Mouse (Mus musculus) 3134 (cell line): ENCODE data around the gene Asb9.

ENCODE experiments used
- DNase-seq: peaks from one replicate; pipeline ENCODE4 v3.0.0-alpha.2; 2011; ENCODE audit warnings: low spot score; ENCODE audit not compliant: insufficient read length; ENCODE audit errors: extremely low read depth

Gene Asb9

DNA sequence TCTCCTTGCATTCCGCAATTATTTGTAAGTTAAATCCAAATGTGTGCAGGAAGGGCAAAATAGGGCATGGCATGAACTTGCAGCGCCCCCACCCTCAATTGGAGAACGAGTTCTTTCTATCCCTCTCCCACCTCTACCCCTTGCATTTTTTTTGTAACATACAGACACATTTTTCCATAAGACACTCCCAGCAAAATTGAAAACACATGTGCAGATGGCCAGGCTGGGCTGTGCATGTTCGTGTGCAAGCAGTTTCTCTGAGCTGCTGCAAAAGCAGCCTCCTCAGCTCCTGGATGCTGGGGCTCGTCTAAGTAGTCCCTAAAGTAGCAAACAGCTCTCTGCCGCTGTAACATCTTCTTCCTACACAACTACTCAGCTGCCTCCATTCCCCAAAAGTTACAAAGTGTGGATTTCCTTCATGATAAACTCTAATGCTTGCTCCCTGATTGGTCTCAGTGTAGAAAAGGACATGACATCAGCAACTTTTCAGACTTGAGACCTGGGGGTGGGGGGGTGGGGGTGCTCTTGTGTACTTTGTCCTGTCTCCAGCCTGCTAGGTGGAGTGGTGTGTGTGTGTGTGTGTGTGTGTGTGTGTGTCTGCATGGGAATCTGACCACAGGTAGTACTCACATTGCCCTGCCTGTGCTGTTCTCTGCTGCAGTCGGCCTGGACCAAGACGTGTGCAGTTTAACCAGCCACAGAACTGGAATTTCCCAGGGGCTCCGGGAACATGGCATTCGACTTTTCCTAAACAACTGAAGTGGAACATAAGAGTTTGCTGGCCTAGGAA lies at the start of gene Asb9:
Gene Asb9 (plus strand): TSS at position 619 of the 790 bp plus-strand sequence.
- no peak for DNase-seq

DNA sequence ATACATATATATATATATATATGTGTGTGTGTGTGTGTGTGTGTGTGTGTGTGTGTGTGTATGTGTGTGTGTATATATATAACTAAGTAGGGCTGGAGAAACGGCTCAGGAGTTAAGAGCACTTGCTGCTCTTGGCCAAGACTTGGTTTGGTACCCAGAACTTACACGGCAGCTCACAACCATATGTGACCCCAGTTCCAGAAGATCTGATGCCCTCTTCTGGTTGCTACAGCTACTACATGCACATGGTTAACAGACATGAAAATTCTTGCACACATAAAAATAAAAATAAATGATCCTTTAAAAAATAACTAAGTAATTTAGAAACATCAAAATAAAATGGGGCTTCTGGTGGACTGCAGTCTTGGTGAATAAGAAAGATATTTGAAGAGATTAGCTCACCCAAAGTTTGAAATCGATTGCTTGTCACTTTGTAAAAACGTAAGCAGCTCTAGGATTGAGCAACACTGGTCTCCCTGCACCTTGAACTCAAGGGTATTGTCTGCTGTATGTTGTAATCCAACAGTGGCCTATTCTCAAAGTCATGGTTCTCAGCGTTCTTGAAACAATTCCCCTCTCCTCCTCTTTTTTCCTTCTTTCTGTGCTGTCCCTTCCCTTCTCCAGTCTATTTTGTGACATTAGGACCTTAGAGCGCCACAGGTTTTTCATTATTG lies 46.8 kb upstream of the Asb9 start:
- DNase-seq, result no peak

DNA sequence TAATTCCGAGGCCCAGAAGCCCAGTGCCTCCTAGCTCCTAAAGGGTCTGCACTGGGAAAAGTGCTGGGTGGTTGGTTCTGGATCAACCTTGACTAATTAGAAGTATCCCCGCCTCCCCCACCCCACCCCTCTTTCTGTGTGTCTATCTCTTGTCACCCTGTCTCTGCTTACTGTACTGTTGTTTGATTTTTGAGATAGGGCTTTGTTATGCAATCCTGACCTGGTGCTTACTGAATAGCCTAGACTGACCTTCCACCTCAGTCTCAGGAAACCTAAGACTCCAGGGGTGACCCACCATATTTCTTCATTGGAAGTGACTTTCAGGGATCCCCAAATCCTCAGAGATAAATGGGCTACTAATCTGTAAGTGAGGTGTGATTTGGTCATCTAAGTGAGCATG lies 3.9 kb upstream of the Asb9 start:
- DNase-seq, result no peak

DNA sequence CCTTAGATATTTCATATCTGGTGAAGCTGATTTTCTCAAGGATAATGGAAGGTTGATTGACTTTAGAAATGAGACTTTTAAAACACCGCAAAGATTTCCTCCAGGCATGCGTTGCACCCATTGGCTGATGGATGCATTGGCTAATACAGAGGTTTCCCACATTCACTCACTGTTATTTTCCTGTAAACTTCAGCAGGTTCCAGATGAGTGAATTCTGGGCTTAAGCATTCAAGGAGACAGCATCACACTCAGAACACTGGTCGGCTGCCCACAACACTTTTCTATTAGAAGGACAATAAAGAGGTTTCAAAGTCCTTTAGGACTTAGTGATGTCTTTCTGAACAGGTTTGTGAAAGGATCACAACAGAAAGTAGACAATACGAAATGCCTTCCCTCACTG lies 941 bp downstream of the Asb9 start:
- no peak for DNase-seq

DNA sequence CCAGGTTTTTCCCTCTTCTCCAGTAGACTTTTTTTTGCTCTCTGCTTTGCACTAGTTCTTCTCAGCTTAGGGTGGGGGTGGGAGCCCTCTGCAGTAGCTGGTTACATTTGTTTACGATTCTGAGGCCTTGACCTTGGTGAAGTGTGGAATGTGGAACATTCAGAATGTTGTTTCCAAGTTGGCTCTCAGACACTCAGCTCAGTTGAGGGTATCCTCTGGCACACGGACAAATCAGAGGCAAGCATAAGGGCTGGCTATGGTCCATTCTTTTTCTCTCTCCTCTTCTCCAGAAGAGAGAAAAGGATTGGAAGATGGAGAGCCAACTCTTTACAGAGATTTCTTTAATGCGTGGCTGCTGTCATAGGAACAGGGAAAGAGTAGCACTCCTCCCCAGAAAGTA lies 2.6 kb downstream of the Asb9 start:
- no peak for DNase-seq

DNA sequence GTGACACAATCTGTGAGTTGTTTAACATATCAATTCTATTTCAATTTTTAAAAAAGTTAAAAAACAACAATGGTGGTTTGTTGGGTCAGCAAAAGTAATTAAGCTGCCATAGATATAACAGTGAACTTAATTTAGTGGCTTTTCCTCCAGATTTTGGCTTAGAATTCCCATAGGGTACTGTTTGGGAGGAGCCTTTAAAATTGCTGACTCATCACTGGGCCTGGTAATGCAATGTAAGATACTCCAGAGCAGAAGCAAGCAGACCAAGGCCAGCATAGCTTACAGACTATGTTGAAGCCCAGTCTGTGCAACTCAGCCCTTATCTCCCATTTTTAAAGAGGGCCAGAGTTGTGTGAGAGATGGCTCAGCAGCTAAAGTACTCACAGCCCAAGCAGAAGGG lies 16.0 kb downstream of the Asb9 start:
- DNase-seq, result no peak

DNA sequence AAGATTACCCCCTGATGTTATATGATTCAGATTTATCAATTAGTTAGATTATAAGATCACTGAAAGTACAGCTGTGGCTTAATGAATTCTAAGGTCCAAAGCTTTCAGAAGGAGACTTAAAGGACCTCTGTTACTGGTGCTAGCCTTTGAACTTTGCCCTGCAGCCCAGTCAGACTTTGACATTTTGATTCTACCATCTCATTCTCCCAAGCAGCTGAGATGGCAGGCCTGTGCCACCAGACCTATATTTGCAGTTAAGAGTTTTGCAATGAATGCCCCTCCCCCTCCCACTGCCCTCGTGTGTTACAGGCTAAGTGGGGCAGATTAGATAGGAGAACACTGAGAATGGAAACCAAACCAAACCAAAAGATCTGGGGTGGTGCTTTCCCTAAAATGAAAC lies 20.4 kb downstream of the Asb9 start:
- no peak for DNase-seq

DNA sequence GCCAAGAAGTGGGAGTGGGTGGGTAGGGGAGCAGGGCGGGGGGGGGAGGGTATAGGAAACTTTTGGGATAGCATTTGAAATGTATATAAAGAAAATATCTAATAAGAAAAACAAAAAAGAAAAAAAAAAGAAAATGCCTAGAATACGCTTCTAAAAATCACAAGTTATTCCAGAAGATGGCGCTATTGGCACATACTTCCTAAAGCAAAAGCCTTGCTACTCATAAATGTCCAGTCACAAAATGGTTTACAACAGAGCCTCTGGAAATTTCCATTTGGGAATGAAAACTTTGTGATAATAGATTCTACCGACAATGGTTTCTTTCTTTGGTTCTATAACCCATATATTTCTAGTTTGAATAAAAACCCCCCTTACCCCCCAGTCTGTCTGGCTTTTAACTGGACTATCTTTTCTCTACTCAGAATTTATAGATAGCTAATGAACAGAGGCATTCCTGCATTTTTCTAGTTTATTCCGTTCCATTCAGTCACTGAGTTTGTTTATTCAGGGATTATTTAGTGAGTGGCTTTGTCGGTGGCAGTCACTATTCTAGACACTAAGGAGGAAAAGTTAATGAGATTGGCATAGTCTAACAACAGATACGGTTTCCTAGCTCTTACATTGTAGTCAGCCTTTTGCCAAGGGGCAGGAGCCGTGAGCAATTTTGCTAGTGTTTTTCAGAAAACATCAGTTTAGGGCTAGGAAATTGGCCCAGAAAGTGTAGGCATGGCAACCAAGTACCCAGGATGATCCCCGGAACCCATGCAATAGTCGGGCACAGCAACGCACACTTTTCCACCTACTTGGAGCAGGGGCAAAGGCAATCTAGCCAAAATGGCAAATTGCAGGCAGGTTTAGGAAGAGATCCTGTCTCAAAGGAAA lies 35.5 kb downstream of the Asb9 start:
- DNase-seq, result no peak

DNA sequence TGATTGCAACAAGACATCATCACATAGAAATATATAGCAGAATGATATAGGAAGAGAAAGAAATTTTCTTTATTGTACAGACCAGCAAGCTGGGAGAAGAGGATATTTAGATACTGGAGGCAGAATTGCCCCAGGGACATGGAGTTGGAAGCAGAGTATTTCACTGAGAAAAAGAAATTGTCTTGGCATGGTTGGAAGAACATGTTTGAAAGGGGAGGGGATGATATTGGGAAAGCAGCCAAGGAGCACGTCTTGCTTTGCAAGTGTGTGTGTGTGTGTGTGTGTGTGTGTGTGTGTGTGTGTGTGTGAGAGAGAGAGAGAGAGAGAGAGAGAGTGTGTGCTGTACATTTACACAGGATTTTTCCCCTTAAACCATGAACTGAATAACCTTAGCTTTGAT lies 64.1 kb downstream of the Asb9 start:
- no peak for DNase-seq

DNA sequence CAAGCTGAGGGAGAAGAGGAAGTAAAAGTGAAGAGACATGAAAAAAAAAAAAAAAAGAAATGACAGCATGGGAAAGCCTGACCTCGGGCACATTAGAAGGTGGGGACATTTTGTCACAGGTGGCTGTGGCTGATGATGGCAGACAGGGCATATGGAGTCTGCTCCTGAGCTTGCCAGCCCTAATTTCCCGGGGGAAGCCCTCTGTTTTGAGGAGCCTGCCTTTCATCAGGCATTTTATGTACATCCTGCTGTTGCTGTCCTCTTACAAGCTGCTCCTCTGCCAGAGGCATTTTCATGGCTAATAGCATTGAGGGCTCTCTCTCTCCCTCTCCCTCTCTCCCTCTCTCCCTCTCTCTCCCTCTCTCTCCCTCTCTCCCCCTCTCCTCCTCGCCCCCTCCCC lies 70.8 kb downstream of the Asb9 start:
- no peak for DNase-seq
